Mouse (Mus musculus) liver, embryonic 11.5 days (tissue): Measurements from ENCODE around the gene Tardbp. TPM values are rescaled to one million over a fixed set of nuclear protein-coding genes. Genes with fewer than 3 reads are reported as not detected.

Experiments
- ATAC-seq: fragments of 200-750 bp; cut with Nextera tagmentation; replicated peaks from 2 replicates; pipeline ENCODE4 v1.8.0; 2017; ENCODE audit warnings: moderate number of reproducible peaks, mild to moderate bottlenecking, moderate TSS enrichment, moderate library complexity; ENCODE audit not compliant: low FRiP score
- DNase-seq: peaks from one replicate; pipeline ENCODE4 v3.0.0-alpha.2; 2017; ENCODE audit warnings: low spot score
- H3K27ac ChIP-seq: fragments of 300-500 bp; sonication (generic); 2 replicates; pipeline ENCODE4 v1.5.1; 2014; ENCODE audit warnings: mild to moderate bottlenecking, low read depth, low read length, control low read depth
- H3K27me3 ChIP-seq: fragments of 300-500 bp; sonication (generic); replicated peaks from 2 replicates; pipeline ENCODE4 v1.6.1; 2014; ENCODE audit warnings: low read length, mixed read lengths; ENCODE audit not compliant: control insufficient read depth, insufficient read depth
- H3K36me3 ChIP-seq: fragments of 300-500 bp; sonication (generic); 2 replicates; pipeline ENCODE4 v1.6.1; 2014; ENCODE audit warnings: mild to moderate bottlenecking, low read length, moderate library complexity, mixed read lengths; ENCODE audit not compliant: control insufficient read depth, insufficient read depth
- H3K4me1 ChIP-seq: fragments of 300-500 bp; sonication (generic); replicated peaks from 2 replicates; pipeline ENCODE4 v1.6.1; 2014; ENCODE audit warnings: low read length, mixed read lengths; ENCODE audit not compliant: control insufficient read depth, insufficient read depth
- H3K4me2 ChIP-seq: fragments of 300-500 bp; sonication (generic); 2 replicates; pipeline ENCODE4 v1.6.1; 2014; ENCODE audit warnings: mild to moderate bottlenecking, control low read depth, moderate library complexity
- H3K4me3 ChIP-seq: fragments of 300-500 bp; sonication (generic); 2 replicates; pipeline ENCODE4 v1.5.1; 2014; ENCODE audit warnings: low read depth, low read length, control low read depth
- H3K9ac ChIP-seq: fragments of 300-500 bp; sonication (generic); 2 replicates; pipeline ENCODE4 v1.6.1; 2014; ENCODE audit warnings: low read depth, low read length, control low read depth
- H3K9me3 ChIP-seq: fragments of 300-500 bp; sonication (generic); 2 replicates; pipeline ENCODE4 v1.6.1; 2016; ENCODE audit warnings: low read length, inconsistent platforms, mixed read lengths; ENCODE audit not compliant: control insufficient read depth
- WGBS: fragments of 180-500 bp; shearing (Covaris S2); extraction: QIAGEN DNeasy Blood & Tissue Kit; methylation state at CpG from one replicate; pipeline ENCODE4 v1.1.7; 2014; 5-methylcytosine and 5-hydroxymethylcytosine counted together
- polyA plus RNA-seq: library from polyadenylated mRNA; unstranded; fragments of >200 nt; fragmentation: Nextera tagmentation; extraction: Ambion mirVana; gene quantifications from 2 replicates; pipeline ENCODE4 v1.2.1, GENCODE M21; 2014

Tardbp gene
- polyA plus RNA-seq, 1 experiment from 2014 or later: 226 TPM

DNA sequence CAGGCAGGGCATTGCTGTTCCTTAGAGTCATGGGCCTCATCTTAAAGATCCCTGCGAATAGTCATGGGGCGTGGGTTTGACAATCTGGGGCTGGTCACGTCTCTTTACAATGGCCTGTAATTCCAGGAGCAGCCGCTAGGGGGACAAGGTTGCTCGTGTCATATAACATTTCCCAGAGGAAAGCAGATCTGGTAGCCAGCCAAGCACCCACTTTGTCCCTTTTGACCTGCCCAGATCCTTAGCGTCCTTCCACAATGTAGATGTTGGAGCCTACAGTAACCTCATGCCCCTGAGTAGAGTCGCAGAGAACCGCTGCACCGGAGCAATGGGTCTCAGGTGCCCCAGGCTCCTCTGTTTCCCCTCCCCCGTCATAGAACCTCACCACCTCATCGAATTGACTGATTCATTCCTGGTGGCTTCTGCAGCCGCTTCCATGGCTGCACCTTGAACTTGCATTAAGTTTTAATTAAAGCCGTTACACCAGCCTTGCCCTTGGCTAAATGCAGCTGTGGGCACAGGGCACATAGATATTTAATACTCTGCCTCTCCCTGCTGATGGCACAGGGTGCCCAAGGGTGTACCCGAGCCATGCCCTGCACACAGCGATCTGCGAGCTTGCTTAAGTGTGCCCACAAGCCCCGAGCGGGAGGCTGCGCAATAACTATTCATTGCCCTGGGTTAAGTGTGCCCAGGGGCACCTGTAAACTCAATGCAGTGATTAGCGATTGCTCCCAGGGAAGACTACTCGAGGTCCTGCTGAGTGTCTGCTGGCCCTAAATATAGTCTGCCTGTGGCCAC, 35.5 kb upstream of the Tardbp start:
- H3K4me3 ChIP-seq: no peak overlapping the region

DNA sequence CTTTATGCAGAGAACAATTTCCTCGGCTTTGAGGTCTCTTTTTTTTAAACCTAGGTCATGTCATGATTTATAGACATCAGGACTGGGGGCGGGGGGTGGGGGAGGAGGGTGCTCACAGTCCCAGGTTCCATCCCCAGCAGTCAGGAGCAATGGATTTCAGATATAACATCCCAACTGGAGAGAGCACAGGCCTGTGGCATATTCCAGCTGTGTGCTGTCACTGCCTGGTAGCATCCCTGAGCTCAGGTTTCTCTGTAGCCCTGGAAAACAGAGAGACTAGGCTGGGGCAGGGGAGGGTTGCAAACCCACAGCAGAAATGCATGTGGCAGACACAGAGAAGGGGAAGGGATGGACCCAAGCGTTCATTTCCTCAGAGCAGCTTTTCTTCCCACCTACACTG, 33.4 kb upstream of the Tardbp start:
- peaks cover 9% of the 10 kb centered on the region; the same call in 1 of the 2 replicates for H3K27me3 ChIP-seq
- no peaks in the 10 kb centered on the region; the same call in none of the 2 replicates for H3K4me1 ChIP-seq
- ATAC-seq: no peak
- WGBS: 52% methylated on average over 3 of the region's 3 CpGs
- DNase-seq: no peak
- no peak overlapping the region for H3K4me2 ChIP-seq
- no peak overlapping the region for H3K27ac ChIP-seq
- H3K9me3 ChIP-seq: no peaks in the 10 kb centered on the region
- no peak overlapping the region for H3K4me3 ChIP-seq
- H3K9ac ChIP-seq: no peak overlapping the region
- no peaks in the 10 kb centered on the region for H3K36me3 ChIP-seq

More for the DNA sequence above, 35.5 kb upstream of the Tardbp start:
- 33% methylated on average over 21 of the region's 21 CpGs for WGBS
- DNase-seq (peak; percentile 76), ATAC-seq (peak; percentile 53)
- Histone ChIP-seq H3K27me3 (peaks cover 9% of the 10 kb centered on the region; the same call in 1 of the 2 replicates), H3K4me1 (no peaks in the 10 kb centered on the region; the same call in none of the 2 replicates), H3K4me2 (peak overlapping the region; percentile 44), H3K27ac (no peak overlapping the region), H3K36me3 (no peaks in the 10 kb centered on the region), H3K9ac (no peak overlapping the region; the same call in 1 of the 2 replicates), H3K9me3 (no peaks in the 10 kb centered on the region)

GRCm38 (mm10) chr4:148657776-148658175, 31.0 kb upstream of the Tardbp start:
- no peaks in the 10 kb centered on the region for H3K9me3 ChIP-seq
- H3K27me3 ChIP-seq: 0 out of 2 replicates have a peak, but pooled peaks cover 3% of the 10 kb centered on the region
- no peaks in the 10 kb centered on the region for H3K36me3 ChIP-seq
- DNase-seq (no peak), ATAC-seq (no peak)
- no peaks in the 10 kb centered on the region; the same call in 1 of the 2 replicates for H3K4me1 ChIP-seq
- no peak overlapping the region for H3K27ac ChIP-seq
- no peak overlapping the region for H3K9ac ChIP-seq
- no peak overlapping the region for H3K4me3 ChIP-seq
- no peak overlapping the region for H3K4me2 ChIP-seq
- 73% methylated on average over 13 of the region's 13 CpGs for WGBS

GRCm38 (mm10) chr4:148656691-148657258, 30.0 kb upstream of the Tardbp start:
- H3K4me2 ChIP-seq: no peak overlapping the region
- no peak overlapping the region for H3K9ac ChIP-seq
- no peaks in the 10 kb centered on the region for H3K27me3 ChIP-seq
- no peak overlapping the region for H3K27ac ChIP-seq
- no peak overlapping the region for H3K4me3 ChIP-seq
- ATAC-seq (no peak), DNase-seq (no peak)
- 46% methylated on average over 15 of the region's 15 CpGs for WGBS
- no peaks in the 10 kb centered on the region for H3K4me1 ChIP-seq
- no peaks in the 10 kb centered on the region for H3K36me3 ChIP-seq
- no peaks in the 10 kb centered on the region for H3K9me3 ChIP-seq

DNA sequence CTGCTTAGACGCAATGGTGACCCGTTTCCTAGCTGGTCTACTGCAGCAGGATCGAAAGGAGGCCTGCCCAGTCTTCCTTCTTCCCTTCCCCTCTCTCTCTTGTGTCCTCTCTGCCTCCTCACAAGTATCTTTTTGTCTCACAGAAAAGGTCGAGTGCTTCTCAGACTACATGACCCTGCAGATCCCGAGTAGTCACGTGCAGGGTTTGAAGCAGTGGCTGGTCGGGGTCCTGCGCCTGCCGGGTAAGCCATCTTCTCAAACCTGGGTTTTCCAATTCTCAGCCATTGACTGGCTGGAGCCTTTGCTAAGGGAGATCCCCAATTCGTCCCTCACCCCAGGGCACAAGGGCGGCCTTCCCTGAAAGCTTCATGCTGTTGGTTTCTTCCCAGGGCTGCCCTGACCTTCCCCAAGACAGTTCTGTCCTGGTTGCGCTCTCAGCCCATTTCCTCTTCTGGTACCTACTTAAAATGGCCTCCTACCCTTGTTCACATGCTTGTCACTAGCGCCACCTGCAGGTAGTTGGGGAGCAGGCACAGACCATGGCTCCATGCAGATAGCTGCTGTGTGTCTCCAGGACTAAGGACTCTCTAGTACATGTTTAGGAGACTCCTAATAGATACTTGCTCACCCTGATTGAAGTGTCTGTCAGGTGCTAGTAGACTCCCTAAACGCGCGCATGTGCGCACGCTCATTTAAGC, 28.0 kb upstream of the Tardbp start:
- 85% methylated on average over 18 of the region's 18 CpGs for WGBS
- DNase-seq (no peak), ATAC-seq (peak; percentile 29; the same call in 1 of the 2 replicates)

GRCm38 (mm10) chr4:148651045-148651444, 24.2 kb upstream of the Tardbp start:
- Histone ChIP-seq H3K4me3 (no peak overlapping the region), H3K9me3 (no peaks in the 10 kb centered on the region), H3K9ac (no peak overlapping the region), H3K4me1 (no peaks in the 10 kb centered on the region), H3K36me3 (no peaks in the 10 kb centered on the region), H3K27ac (no peak overlapping the region), H3K27me3 (no peaks in the 10 kb centered on the region), H3K4me2 (no peak overlapping the region)
- no peak for ATAC-seq
- DNase-seq: no peak
- WGBS: 65% methylated on average over 9 of the region's 9 CpGs

More for the DNA sequence above, 28.0 kb upstream of the Tardbp start:
- H3K36me3 ChIP-seq: no peaks in the 10 kb centered on the region
- no peaks in the 10 kb centered on the region for H3K27me3 ChIP-seq
- no peaks in the 10 kb centered on the region for H3K4me1 ChIP-seq
- H3K4me2 ChIP-seq: no peak overlapping the region
- no peak overlapping the region for H3K4me3 ChIP-seq
- no peaks in the 10 kb centered on the region for H3K9me3 ChIP-seq
- H3K27ac ChIP-seq: no peak overlapping the region
- H3K9ac ChIP-seq: no peak overlapping the region

DNA sequence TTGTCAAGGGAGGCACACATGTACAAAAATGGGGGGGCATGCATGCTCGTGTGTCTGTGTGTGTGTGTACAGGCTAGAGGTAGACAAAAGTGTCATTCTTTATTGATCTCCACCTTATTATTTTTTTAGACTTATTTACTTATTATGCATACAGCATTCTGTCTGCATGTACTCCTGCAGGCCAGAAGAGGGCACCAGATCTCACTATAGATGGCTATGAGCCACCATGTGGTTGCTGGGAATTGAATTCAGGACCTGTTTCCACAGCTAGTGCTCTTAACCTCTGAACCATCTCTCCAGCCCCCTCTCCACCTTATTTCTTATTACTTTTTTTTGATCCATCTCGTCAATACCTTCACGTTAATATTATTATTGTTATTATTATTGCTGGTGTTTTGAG, 22.5 kb upstream of the Tardbp start:
- 46% methylated on average over 3 of the region's 3 CpGs for WGBS
- DNase-seq: no peak
- H3K27me3 ChIP-seq: no peaks in the 10 kb centered on the region
- no peak overlapping the region for H3K4me2 ChIP-seq
- no peaks in the 10 kb centered on the region for H3K4me1 ChIP-seq
- ATAC-seq: no peak
- H3K36me3 ChIP-seq: no peaks in the 10 kb centered on the region
- no peak overlapping the region for H3K4me3 ChIP-seq
- no peak overlapping the region for H3K9ac ChIP-seq
- no peaks in the 10 kb centered on the region for H3K9me3 ChIP-seq
- H3K27ac ChIP-seq: no peak overlapping the region

GRCm38 (mm10) chr4:148646616-148647015, 19.8 kb upstream of the Tardbp start:
- Histone ChIP-seq H3K27ac (no peak overlapping the region), H3K27me3 (no peaks in the 10 kb centered on the region), H3K4me1 (peaks cover 8% of the 10 kb centered on the region), H3K9ac (no peak overlapping the region), H3K36me3 (no peaks in the 10 kb centered on the region), H3K9me3 (no peaks in the 10 kb centered on the region), H3K4me3 (no peak overlapping the region), H3K4me2 (no peak overlapping the region)
- no peak for DNase-seq
- ATAC-seq: no peak
- 61% methylated on average over 11 of the region's 11 CpGs for WGBS
